Mouse (Mus musculus) cerebellum, adult 2 months (tissue): ENCODE measurements around the gene Olfr435.

ENCODE experiments used
- CTCF ChIP-seq: fragments of 200-500 bp; IDR thresholded peaks from 2 replicates; pipeline ENCODE4 v1.5.1; 2011; ENCODE audit warnings: low read depth, mild to moderate bottlenecking, control low read depth, low read length, moderate library complexity, borderline replicate concordance; ENCODE audit not compliant: insufficient read depth
- POLR2A ChIP-seq: fragments of 200-500 bp; IDR thresholded peaks from 2 replicates; pipeline ENCODE4 v1.6.1; 2011; ENCODE audit warnings: low read length, control low read depth, borderline replicate concordance; ENCODE audit not compliant: insufficient read depth

DNA sequence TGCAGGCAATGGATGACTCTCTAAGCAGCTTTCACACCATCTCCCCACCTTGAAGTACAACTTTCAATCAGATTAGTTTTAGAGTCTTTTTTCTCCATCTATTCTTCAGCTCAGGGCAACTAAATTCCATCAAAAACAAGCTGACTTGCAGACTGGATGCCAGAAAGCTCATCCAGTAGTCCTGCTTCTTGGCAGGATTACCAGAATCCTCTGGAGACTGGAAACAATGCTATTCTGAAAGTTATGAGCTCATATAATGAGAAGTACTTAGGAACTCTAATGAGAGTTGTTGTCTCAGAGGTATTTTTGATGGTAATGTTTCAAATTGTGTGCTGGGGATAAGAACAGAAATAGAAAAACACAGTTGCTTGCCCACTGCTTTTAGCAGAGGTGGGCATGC lies at the start of gene Olfr435:
- TF ChIP-seq CTCF (no peak), POLR2A (no peak)
